Mouse (Mus musculus) left cerebral cortex, postnatal 25 days (tissue): ENCODE results near the gene Fasl. TPM values are rescaled to one million over a fixed set of nuclear protein-coding genes. Genes with fewer than 3 reads are reported as not detected.
A peak's percentile ranks its signal among the peaks of the same experiment; 100 is the strongest.

Experiments
- DNase-seq, 2 experiments: peaks; one replicate each; pipeline ENCODE4 v3.0.0; 2022; ENCODE audit warnings: low spot score in 2 of 2, mixed read lengths in 1 of 2
- intact Hi-C: fragments of 180-260 bp; cut with DNase I; formaldehyde crosslinking; loops from one replicate; pipeline ENCODE4 v1.15.1; 2025
- total RNA-seq, 2 experiments: library from RNA; stranded (reverse); gene quantifications; 2 replicates each; pipeline ENCODE4 v1.2.3; 2021

Gene Fasl
- not detected for total RNA-seq

GRCm38 (mm10) chr1:161788339-161788738 is at the start of gene Fasl:
Fasl (minus strand) TSS chr1:161788495.
- no peak for DNase-seq
- intact Hi-C loops = no loop called here

DNA sequence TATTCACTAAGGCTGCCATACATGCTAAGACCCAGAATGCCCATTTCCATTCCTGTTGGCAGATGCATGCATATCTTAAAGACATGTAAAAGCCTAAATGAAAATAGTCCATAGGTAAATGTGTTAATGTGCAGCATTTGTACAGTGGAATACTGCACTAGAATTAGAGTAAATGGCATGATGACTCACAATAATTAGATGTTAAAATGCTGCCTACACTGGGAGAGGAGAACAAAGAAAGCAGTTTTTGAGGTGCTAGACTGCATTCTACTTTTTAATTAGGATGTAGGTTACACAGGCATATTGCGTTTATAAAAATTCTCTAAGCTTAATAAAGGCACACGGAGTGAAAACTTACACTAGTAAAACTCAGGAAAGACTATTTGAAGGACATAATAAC is 38.4 kb upstream of the Fasl start:
- intact Hi-C loops = no loop called here
- no peak for DNase-seq

DNA sequence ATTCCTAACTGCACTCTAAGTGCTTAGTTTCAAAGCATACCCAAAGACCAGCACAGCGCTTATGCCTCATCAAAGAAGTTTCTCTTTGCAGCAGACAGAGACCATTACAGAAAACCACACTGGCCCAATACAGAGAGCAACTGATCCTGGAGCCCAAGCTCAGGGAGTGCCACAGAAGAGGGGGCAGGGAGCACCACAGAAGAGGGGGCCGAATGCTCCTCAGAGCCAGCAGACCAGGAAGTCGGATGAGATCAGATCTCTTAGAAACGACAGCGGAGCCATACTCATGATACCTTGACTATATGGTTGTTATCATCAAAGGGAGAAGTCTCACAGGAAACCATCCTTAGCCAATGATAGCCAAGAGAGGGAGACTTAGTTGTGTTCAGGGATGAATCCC is 21.1 kb upstream of the Fasl start:
- no peak for DNase-seq
- intact Hi-C loops = no loop called here

DNA sequence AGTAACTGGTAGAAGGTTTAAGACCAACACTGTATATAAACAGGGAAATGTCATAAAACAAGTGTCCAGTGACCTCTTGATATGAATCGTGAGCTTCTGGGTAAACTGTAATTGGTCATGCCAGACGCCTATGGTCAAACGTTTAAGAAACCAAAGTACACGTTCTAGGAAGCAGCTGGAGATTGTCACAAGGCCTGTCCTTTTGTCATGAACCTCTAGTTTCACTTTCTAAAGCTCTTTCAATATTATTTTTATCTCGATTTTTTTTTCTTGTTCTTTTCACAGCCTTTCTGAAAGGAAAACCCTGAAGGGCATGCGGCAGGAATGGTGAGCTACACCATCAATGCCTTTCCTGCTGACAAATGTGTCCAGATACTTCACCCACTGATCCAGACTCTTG is 20.7 kb upstream of the Fasl start:
- intact Hi-C loops = no loop called here
- DNase-seq = no peak

GRCm38 (mm10) chr1:161804541-161804971 is 16.3 kb upstream of the Fasl start:
- no peak for DNase-seq
- intact Hi-C loops = no loop called here

- intact Hi-C loops = no loop called here
- DNase-seq = no peak
Observed at GRCm38 (mm10) chr1:161801321-161801720, 13.0 kb upstream of the Fasl start.

- intact Hi-C loops = no loop called here
- DNase-seq = no peak
Observed at GRCm38 (mm10) chr1:161800256-161800655, 12.0 kb upstream of the Fasl start.

GRCm38 (mm10) chr1:161799791-161800190 is 11.5 kb upstream of the Fasl start:
- intact Hi-C loops = no loop called here
- no peak for DNase-seq

DNA sequence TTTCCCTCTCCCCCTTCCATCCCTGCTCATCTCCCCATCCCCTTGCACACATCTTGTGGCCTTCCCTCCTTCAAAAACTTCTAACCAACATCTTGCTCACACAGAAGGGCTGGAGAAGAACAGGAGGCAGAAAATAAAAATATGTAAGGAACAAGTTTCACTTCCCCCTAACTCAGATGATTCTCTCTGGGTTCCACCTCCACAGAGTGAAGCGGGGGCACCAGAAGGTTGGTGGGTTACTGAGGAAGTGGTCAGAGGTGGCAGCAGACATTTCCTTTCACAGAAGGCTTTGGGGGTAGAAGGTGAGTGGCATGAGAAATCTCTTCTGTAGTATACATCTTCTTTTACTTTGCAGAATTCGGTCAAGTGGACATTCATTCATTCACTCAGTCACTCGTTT is 10.6 kb upstream of the Fasl start:
- DNase-seq = no peak
- intact Hi-C loops = no loop called here

DNA sequence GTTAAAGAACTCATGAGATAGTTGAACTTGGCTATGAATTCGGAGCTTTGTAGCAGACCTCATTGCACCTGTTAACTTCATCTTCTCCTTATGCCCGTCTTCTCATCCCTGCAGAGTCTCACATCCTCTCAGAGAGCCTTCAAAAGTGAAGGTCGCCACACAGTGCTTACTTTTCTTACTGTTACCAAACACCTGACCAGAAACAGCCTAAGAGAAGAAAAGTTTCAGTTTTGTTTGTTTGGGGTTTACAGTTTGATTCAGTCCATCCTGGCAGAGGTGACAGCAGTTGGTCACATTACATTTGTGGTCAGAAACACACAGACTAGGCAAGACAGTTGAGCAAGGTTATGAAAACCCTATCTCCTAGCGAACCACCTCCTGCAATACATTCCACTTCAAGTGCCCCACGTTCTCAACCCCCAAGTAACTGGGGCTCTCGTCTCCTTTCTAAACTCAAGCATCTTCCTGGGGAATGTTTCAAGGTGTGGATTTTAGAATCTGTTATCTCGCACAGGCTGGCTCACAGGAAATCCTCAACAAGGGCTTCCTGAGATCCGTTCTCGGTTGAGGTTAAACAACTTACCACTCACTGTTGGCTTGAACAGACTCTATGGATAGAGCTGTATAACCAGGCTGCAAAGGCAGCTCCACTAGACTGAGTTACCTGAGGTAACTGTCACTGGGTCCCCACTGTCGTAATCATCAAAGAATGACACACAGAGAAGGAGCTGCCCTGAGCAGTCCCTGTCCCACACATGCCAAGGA is 6.3 kb upstream of the Fasl start:
- intact Hi-C loops = no loop called here
- DNase-seq = no peak

DNA sequence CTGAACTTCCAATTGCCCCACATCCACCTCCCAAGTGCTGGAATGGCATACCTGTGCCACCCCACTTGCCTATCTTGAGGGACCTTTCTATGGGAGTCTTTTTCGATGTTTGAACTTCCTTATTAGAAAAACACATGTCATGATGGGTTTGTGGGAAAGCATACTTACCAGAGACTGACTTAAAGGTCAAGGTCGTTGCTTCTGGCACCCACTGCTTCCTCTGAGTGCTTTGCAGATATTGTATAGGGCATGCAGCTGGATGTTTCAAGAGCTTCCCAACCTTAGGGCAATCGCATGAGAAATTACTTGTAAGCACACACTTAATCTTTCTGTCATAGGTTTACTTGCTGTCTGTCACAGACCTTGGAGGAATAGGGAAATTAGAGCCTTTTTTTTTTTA is 5.0 kb upstream of the Fasl start:
- no peak for DNase-seq

GRCm38 (mm10) chr1:161792687-161792969 is 4.3 kb upstream of the Fasl start:
- intact Hi-C loops = no loop called here
- DNase-seq = no peak

More for the DNA sequence above, 5.0 kb upstream of the Fasl start:
- intact Hi-C loops = no loop called here

GRCm38 (mm10) chr1:161791854-161792686 is 3.8 kb upstream of the Fasl start:
- DNase-seq = no peak
- intact Hi-C loops = no loop called here

DNA sequence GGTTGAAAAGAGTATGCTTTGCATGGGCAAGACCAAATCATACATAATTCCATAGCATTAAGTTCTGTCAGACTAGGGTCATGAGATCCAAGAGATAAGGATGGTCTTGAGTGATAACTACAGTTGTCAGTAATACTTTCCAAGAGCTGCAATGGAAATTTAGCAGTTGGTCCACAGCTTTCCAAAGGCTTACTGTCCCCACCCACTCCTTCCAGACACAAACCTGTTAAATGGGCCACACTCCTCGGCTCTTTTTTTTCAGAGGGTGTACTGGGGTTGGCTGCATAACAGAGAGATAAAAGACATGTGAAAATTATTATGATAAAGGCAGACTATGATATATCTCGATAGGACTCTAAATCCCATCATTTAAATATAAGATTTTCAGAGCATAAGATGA is 5.6 kb downstream of the Fasl start:
- peak in 1 of 2 experiments; percentile 43 for DNase-seq
- intact Hi-C loops = no loop called here

GRCm38 (mm10) chr1:161781594-161781993 is 6.7 kb downstream of the Fasl start:
- intact Hi-C loops = no loop called here
- DNase-seq = no peak

DNA sequence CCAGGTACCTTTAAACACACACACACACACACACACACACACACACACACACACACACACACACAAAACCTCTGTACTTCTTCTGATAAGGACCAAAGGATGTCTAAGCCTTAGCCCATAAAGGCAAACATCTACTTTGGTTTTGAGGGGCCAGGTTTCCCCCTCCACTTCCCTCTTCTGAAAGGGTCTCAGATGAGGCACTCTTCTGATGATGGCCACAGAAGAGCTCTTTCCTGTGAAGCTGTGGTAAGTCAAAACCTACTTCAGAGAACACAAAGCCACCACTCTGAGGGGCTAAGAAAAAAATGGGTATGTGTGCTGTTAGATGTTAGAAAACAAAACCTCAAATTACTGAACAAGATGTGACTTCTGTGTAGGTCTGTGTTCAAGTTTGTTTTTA is 9.2 kb downstream of the Fasl start:
- intact Hi-C loops = no loop called here
- DNase-seq = no peak

- no peak for DNase-seq
- intact Hi-C loops = no loop called here
Observed at GRCm38 (mm10) chr1:161775151-161775550, 13.1 kb downstream of the Fasl start.

- intact Hi-C loops = no loop called here
- DNase-seq = no peak
Observed at GRCm38 (mm10) chr1:161771293-161771692, 17.0 kb downstream of the Fasl start.

- intact Hi-C loops = no loop called here
- DNase-seq = no peak
Observed at GRCm38 (mm10) chr1:161769329-161769728, 19.0 kb downstream of the Fasl start.

DNA sequence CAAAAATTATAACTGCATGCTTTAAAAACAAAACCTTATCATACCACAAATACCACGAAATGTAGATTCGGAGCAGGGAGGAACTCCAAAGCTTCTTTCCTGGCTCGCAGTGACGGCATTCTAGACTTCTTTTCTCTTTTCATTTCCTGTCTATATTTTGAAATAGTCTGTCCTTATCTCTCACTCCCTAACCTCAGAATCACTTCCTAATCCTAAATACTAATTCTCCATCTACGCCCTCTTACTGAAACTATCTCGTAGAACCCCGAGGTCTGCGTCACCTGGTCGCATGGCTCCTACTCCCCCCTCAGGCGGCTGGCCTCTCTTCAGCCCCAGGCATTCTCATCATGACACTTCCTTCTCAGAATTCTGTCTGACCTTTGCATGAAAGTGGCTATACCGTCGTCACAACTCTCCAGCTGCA is 21.2 kb downstream of the Fasl start:
- DNase-seq = no peak

GRCm38 (mm10) chr1:161766656-161767055 is 21.6 kb downstream of the Fasl start:
- intact Hi-C loops = no loop called here
- no peak for DNase-seq

More for the DNA sequence above, 21.2 kb downstream of the Fasl start:
- intact Hi-C loops = no loop called here
